Mouse (Mus musculus) skeletal muscle tissue, adult 2 months (tissue): ENCODE results near the gene Chst2.

Source experiments
- DNase-seq: peaks from one replicate; pipeline ENCODE4 v3.0.0-alpha.2; 2012; ENCODE audit warnings: low read depth, low spot score

Chst2 gene

GRCm38 (mm10) chr9:95406571-95407561 is at the start of gene Chst2:
Gene Chst2 (minus strand): TSS chr9:95406722.
- DNase-seq = peak; percentile 48

- DNase-seq = no peak
Measured at GRCm38 (mm10) chr9:95451931-95452330, 45.4 kb upstream of the Chst2 start.

GRCm38 (mm10) chr9:95450586-95450985 is 44.1 kb upstream of the Chst2 start:
- DNase-seq = no peak

GRCm38 (mm10) chr9:95442321-95442731 is 35.8 kb upstream of the Chst2 start:
- DNase-seq = no peak

GRCm38 (mm10) chr9:95437883-95438282 is 31.4 kb upstream of the Chst2 start:
- DNase-seq = no peak

- no peak for DNase-seq
Measured at GRCm38 (mm10) chr9:95436294-95436613, 29.7 kb upstream of the Chst2 start.

GRCm38 (mm10) chr9:95435506-95436293 is 29.2 kb upstream of the Chst2 start:
- DNase-seq = no peak

- DNase-seq = no peak
Measured at GRCm38 (mm10) chr9:95428277-95428676, 21.8 kb upstream of the Chst2 start.

GRCm38 (mm10) chr9:95413911-95414310 is 7.4 kb upstream of the Chst2 start:
- no peak for DNase-seq

- DNase-seq = no peak
Measured at GRCm38 (mm10) chr9:95412047-95412446, 5.5 kb upstream of the Chst2 start.

- DNase-seq = no peak
Measured at GRCm38 (mm10) chr9:95407586-95408220, 1.2 kb upstream of the Chst2 start.

- DNase-seq = no peak
Measured at GRCm38 (mm10) chr9:95405946-95406570, 464 bp downstream of the Chst2 start.

GRCm38 (mm10) chr9:95405511-95405945 is 994 bp downstream of the Chst2 start:
- DNase-seq = no peak

- DNase-seq = no peak
Measured at GRCm38 (mm10) chr9:95404811-95405465, 1.6 kb downstream of the Chst2 start.

GRCm38 (mm10) chr9:95401686-95402085 is 4.8 kb downstream of the Chst2 start:
- DNase-seq = no peak

GRCm38 (mm10) chr9:95392011-95392410 is 14.5 kb downstream of the Chst2 start:
- no peak for DNase-seq

- no peak for DNase-seq
Measured at GRCm38 (mm10) chr9:95389956-95390355, 16.6 kb downstream of the Chst2 start.

- no peak for DNase-seq
Measured at GRCm38 (mm10) chr9:95387881-95388380, 18.6 kb downstream of the Chst2 start.

- DNase-seq = no peak
Measured at GRCm38 (mm10) chr9:95375966-95376365, 30.6 kb downstream of the Chst2 start.

GRCm38 (mm10) chr9:95375336-95375735 is 31.2 kb downstream of the Chst2 start:
- DNase-seq = no peak

- DNase-seq = no peak
Measured at GRCm38 (mm10) chr9:95373741-95374140, 32.8 kb downstream of the Chst2 start.
